ENCODE assay signal across 9 mouse cellular contexts in the genomic region with DNA sequence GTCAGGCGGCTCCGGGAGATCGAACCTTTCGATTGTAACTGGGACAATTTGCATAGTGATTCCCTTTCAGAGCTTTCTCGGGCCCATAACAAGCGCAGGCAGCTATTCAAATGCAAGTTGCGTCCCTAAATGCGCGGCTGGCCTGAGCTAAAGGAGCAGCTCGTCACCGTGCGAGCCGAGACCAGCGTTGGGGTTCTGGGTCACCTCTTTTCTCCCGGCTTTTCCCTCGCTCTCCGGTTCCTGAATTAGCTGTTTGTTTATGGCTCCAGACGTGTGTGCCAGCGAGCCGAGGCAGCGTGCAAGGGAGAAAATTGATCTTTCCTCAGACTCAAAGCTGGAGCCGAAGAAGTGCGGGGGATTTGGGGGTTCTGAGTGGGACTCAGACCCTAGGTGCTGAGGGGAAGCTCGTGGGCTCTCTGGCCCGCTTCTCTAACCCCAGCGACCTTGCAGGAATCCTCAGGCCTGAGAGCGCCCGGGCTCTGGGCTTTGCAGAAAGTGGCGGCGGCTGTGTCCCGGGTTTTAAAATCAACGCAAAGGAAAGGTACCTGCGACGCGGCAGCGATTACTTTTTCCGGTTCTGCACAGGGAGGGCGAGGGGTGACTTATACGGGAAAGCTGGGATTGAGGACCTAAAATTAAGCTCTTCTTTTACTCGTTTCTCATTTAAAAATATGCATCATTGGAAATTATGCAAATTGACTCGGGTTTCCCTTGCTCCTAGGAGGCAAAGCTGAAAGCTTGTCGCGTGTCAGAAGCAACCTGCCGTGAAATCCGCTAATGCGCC. TPM values are rescaled to one million over a fixed set of nuclear protein-coding genes. Genes with fewer than 3 reads are reported as not detected.
DNase-seq lines count a peak whose midpoint lies in the region; ATAC-seq and TF ChIP-seq lines count a peak whose summit lies in the region.
"Had no signal": no experiment of that assay in that cellular context is flagged by ENCODE, and none has a peak within 500 bp of the region (broad histone marks: within the 10 kb centered on the region; RNA-seq: fewer than 3 reads in every experiment).

No protein-coding gene starts in this region.

- TF ChIP-seq CTCF in bone marrow macrophage, adult 2 months (IDR thresholded peaks at IDR 0.05; ENCODE audit: low read depth, low read length), result no peak

- TF ChIP-seq POLR2A in bone marrow macrophage, adult 2 months (IDR thresholded peaks at IDR 0.05; ENCODE audit: borderline replicate concordance, low read depth, low read length), result no peak

- H3K9me3 ChIP-seq in heart, embryonic 10.5 days, result no peaks in the 10 kb centered on the region
- no peaks in the 10 kb centered on the region for H3K9me3 ChIP-seq in hindbrain, embryonic 13.5 days
- H3K9me3 ChIP-seq in midbrain, embryonic 15.5 days, result no peaks in the 10 kb centered on the region

- no peak overlapping the region for H3K27ac ChIP-seq in heart, embryonic 10.5 days
- no peak overlapping the region for H3K27ac ChIP-seq in bone marrow macrophage, adult 2 months (ENCODE audit: insufficient read depth, low read depth, low read length)
- H3K27ac ChIP-seq in hindbrain, embryonic 13.5 days, result peak overlapping the region; percentile 82
- H3K27ac ChIP-seq in midbrain, embryonic 15.5 days, result peak overlapping the region; percentile 63

- peak overlapping the region; percentile 63 for H3K9ac ChIP-seq in hindbrain, embryonic 13.5 days
- H3K9ac ChIP-seq in midbrain, embryonic 15.5 days, result peak overlapping the region; percentile 19

- H3K36me3 ChIP-seq in heart, embryonic 10.5 days, result no peaks in the 10 kb centered on the region
- no peaks in the 10 kb centered on the region for H3K36me3 ChIP-seq in hindbrain, embryonic 13.5 days
- H3K36me3 ChIP-seq in midbrain, embryonic 15.5 days (replicated peaks), result no peaks in the 10 kb centered on the region

- intact Hi-C loops in heart, postnatal 14 days (cut with DNase I), result no loop called here

- peak overlapping the region; percentile 63 for H3K4me3 ChIP-seq in heart, embryonic 10.5 days
- peak overlapping the region; percentile 30 for H3K4me3 ChIP-seq in bone marrow macrophage, adult 2 months (ENCODE audit: insufficient read depth, low read length)
- peak overlapping the region; percentile 41 for H3K4me3 ChIP-seq in hindbrain, embryonic 13.5 days
- peak overlapping the region; percentile 40 for H3K4me3 ChIP-seq in midbrain, embryonic 15.5 days

- peak overlapping the region; percentile 67 for H3K4me2 ChIP-seq in hindbrain, embryonic 13.5 days
- peak overlapping the region; percentile 79 for H3K4me2 ChIP-seq in midbrain, embryonic 15.5 days

- no peak for ATAC-seq in hindbrain, embryonic 13.5 days (ENCODE audit: low FRiP score)
- ATAC-seq in midbrain, embryonic 15.5 days (replicated peaks), result no peak

- peaks cover 94% of the 10 kb centered on the region for H3K27me3 ChIP-seq in heart, embryonic 10.5 days (ENCODE audit: insufficient read depth, poor library complexity, severe bottlenecking)
- peaks cover 85% of the 10 kb centered on the region for H3K27me3 ChIP-seq in hindbrain, embryonic 13.5 days
- peaks cover 66% of the 10 kb centered on the region for H3K27me3 ChIP-seq in midbrain, embryonic 15.5 days (replicated peaks)

- under 1% methylated on average over 46 of the region's 46 CpGs for WGBS in heart, embryonic 10.5 days
- under 1% methylated on average over 46 of the region's 46 CpGs for WGBS in hindbrain, embryonic 13.5 days
- WGBS in midbrain, embryonic 15.5 days, result under 1% methylated on average over 46 of the region's 46 CpGs

- peak; percentile 73 for DNase-seq in heart, embryonic 10.5 days (ENCODE audit: low spot score)
- no peak for DNase-seq in heart, postnatal 14 days
- no peak for DNase-seq in ovary, postnatal 10 days (ENCODE audit: low spot score)
- DNase-seq in spleen, postnatal 14 days (ENCODE audit: low spot score in 2 of 2), result no peak
- no peak for DNase-seq in thymus, adult 18-20 months

- peaks cover 20% of the 10 kb centered on the region for H3K4me1 ChIP-seq in heart, embryonic 10.5 days
- no peaks in the 10 kb centered on the region for H3K4me1 ChIP-seq in bone marrow macrophage, adult 2 months (ENCODE audit: control insufficient read depth, insufficient read depth, low read length)
- peaks cover 20% of the 10 kb centered on the region for H3K4me1 ChIP-seq in hindbrain, embryonic 13.5 days (replicated peaks)
- H3K4me1 ChIP-seq in midbrain, embryonic 15.5 days, result peaks cover 15% of the 10 kb centered on the region

RNA-seq across cellular contexts. Expression of a gene that starts 13.1 kb away (rescaled TPM):
- polyA plus RNA-seq in heart, embryonic 10.5 days (2016; fragmentation: Nextera tagmentation; extraction: Ambion mirVana), result 0.10 and 1.9 TPM in 2 replicates
- not detected for total RNA-seq in heart, postnatal 14 days (2021)
- not detected in 2 replicates for polyA plus RNA-seq in bone marrow macrophage, adult 2 months (2012; ENCODE audit: insufficient read depth, insufficient read length, missing spikeins)
- polyA plus RNA-seq in hindbrain, embryonic 13.5 days (2015; fragmentation: Nextera tagmentation; extraction: Ambion mirVana), result 5.5 and 7.8 TPM in 2 replicates
- 7.0 and 8.2 TPM in 2 replicates for polyA plus RNA-seq in midbrain, embryonic 15.5 days (2015; fragmentation: Nextera tagmentation; extraction: Ambion mirVana)
- total RNA-seq: CH12.LX had no signal

Comparison
In these comparisons a context has a peak if more than half of its experiments do, and no peak if none do; other contexts are left out.
1. H3K27ac ChIP-seq: peak in hindbrain, embryonic 13.5 days (single experiment) and midbrain, embryonic 15.5 days (single experiment); none in heart, embryonic 10.5 days (single experiment) and bone marrow macrophage, adult 2 months (single experiment).
2. Peak in every context shown above with its lines, with median percentiles within 50 percentile points of each other: H3K4me3 ChIP-seq.